Mouse (Mus musculus) mature B cell (primary cell): ENCODE results near the gene Ccn2.

Source experiments
- in situ Hi-C: fragments of 300-500 bp; cut with MboI; formaldehyde crosslinking; loops from 2 replicates; pipeline ENCODE4 v1.14.3; 2019

The Ccn2 gene

GRCm38 (mm10) chr10:24595250-24596002 is at the start of gene Ccn2:
Gene Ccn2 (plus strand): TSS chr10:24595442.
- in situ Hi-C loops = no loop called here

DNA sequence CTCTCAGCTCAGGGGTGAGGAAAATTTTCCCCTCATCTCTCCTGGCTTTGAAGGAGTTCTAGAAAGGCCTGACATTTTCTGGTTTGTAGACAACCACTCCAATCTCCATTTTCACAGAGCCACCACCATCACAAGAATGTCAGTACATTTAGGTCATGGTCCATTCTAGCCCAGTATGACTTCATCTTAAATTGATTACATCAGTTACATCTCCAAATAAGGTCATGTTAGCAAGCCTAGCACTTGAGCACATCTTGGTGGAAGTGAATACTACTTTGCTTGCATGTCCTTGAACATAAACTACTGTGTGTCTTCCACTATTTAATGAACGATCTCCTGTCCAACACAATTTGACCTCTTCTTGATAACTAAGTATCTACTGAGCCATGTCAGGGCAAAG is 42.4 kb upstream of the Ccn2 start:
- in situ Hi-C loops = no loop called here

GRCm38 (mm10) chr10:24554091-24554490 is 41.2 kb upstream of the Ccn2 start:
- in situ Hi-C loops = no loop called here

DNA sequence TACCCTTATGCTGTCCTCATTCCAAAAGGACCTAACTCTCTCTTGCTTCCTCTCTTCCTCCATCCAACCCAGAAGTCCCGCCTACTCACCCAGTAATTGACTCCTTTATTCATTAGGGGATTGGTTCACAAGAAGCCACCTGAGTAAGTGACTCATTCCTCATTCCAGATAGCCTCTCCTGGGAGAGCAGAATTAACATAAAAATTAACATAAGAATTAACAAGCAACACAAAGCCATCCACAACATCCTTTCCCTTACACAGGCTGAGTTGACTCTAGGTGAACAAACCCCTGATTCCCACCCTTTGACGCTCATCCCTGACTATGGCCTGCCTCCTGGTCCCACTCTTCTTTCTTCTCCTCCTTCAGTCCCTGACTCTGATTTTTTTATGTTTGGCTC is 36.9 kb upstream of the Ccn2 start:
- in situ Hi-C loops = no loop called here

GRCm38 (mm10) chr10:24569691-24570420 is 25.4 kb upstream of the Ccn2 start:
- in situ Hi-C loops = no loop called here

- in situ Hi-C loops = no loop called here
These were observed 22.9 kb upstream of the Ccn2 start for GRCm38 (mm10) chr10:24572044-24572960.

GRCm38 (mm10) chr10:24573484-24573883 is 21.8 kb upstream of the Ccn2 start:
- in situ Hi-C loops = no loop called here

DNA sequence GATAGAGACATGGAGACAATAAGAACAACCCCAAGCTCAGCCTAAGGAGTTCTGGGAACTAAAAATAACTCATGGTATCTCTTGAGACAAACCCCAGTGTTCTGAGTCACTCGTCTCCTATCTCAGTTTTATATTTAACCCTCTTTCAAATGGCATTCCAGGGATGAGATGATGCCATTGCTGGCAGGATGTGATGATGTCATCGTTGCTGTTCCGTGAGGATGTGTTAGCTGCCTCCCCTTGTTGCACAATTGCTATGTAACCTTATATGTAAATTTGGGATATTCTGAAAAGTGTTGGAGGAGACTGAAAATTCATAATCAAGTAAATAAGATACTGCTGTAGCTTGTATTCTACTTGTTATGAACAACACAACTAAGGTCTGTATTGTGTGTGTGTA is 14.2 kb upstream of the Ccn2 start:
- in situ Hi-C loops = no loop called here

GRCm38 (mm10) chr10:24588824-24589223 is 6.4 kb upstream of the Ccn2 start:
- in situ Hi-C loops = no loop called here

GRCm38 (mm10) chr10:24589238-24589637 is 6.0 kb upstream of the Ccn2 start:
- in situ Hi-C loops = no loop called here

GRCm38 (mm10) chr10:24590546-24590945 is 4.7 kb upstream of the Ccn2 start:
- in situ Hi-C loops = no loop called here

GRCm38 (mm10) chr10:24591136-24591535 is 4.1 kb upstream of the Ccn2 start:
- in situ Hi-C loops = no loop called here

DNA sequence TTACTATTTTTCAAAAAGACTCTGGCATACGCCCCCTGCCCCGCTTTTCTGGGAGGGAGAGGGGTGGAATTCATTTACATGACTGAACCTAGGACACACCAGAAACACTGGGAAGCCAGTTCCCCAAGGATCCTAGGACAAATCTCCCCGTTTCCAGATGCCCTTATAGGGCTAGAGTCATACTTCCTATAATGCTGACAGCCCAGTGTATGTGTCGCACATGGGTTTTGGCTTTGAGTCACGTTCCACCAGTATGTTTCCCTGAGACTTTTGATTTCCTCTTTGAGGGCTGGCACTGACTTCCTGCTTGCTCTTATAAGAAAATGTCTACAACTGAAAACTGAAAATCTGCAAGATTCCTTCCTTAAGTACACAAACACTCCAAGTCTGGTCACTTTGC is 3.5 kb upstream of the Ccn2 start:
- in situ Hi-C loops = no loop called here

DNA sequence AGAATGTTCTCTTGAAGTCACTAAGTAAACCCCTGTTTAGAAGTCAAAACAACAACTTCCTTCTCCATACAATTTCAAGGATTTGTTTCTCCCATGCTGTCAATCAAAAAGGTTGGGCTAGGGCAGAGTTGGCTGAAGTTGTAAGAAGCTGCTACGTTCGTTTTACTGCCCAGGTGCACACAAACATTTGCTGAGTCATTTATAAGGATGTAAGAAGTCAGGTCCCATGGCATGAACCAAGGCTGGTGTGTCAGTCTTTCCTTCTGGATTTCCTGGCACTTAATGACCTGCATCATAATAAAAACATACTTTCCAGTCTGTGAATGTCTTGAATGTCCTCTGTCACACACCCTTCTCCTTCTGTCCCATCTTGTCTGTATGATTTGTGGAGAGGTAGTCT is 2.9 kb upstream of the Ccn2 start:
- in situ Hi-C loops = no loop called here

GRCm38 (mm10) chr10:24592969-24593368 is 2.3 kb upstream of the Ccn2 start:
- in situ Hi-C loops = no loop called here

DNA sequence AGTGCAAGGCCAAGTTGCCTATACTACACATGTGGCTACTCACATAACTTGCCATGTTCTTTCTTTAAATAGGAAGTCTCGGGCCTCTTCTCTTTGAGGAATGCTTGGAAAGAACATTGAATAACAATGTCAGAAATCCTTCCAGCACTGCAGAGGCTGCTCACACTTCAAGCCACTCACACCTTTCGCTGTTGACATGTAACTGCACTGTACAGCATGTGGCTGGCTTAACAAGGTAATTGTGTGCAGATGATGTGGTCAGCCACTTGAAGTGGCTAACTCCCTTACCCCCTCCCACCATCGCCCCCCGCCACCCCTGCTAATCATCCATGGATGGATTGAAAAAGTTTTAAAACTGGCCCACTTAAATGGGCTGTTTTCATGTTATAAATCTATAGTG is 1.7 kb upstream of the Ccn2 start:
- in situ Hi-C loops = no loop called here

DNA sequence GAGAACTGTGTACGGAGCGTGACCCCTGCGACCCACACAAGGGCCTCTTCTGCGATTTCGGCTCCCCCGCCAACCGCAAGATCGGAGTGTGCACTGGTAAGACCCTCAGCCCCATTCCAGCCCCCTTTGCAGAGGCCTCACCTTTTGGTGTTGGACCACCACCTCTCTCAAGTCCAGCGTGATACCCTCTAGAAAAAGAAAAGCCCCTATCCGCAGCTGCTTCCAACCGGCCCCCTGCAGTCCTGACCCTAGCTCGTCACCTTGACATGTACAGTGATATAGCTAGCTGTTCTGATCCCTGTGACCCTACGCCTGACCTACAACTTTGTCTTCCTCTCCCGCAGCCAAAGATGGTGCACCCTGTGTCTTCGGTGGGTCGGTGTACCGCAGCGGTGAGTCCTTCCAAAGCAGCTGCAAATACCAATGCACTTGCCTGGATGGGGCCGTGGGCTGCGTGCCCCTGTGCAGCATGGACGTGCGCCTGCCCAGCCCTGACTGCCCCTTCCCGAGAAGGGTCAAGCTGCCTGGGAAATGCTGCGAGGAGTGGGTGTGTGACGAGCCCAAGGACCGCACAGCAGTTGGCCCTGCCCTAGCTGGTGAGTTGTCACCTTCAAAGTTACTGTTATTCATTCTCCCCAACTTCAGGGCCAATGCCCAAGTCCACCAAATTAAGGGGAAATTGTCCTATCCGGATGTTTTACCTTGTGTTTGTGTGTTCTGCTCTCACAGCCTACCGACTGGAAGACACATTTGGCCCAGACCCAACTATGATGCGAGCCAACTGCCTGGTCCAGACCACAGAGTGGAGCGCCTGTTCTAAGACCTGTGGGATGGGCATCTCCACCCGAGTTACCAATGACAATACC is 994 bp downstream of the Ccn2 start:
- in situ Hi-C loops = no loop called here

DNA sequence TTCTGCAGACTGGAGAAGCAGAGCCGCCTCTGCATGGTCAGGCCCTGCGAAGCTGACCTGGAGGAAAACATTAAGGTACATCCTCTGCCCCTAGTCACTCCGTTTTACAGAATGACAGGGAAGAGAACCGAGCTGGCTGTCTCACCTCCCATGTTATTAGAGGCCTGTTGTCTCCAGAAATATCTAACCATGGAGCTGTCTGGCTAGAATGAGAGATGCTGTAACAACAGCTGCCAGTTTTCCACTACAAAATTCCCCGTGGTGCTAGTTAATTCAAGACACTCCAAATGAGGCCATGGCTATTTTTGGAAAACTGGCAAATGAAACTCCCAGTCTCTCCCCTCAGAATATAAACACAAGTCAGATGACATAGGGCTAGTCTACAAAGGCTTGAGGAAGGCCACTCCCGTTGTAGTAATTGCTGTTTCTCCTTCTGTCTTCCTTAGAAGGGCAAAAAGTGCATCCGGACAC is 1.7 kb downstream of the Ccn2 start:
- in situ Hi-C loops = no loop called here

GRCm38 (mm10) chr10:24597789-24598188 is 2.5 kb downstream of the Ccn2 start:
- in situ Hi-C loops = no loop called here

- in situ Hi-C loops = no loop called here
These were observed 3.5 kb downstream of the Ccn2 start for GRCm38 (mm10) chr10:24598693-24599092.

- in situ Hi-C loops = loop anchor here (25.0 kb wide), 1 partner anchor 813 kb away; the partner anchor contains the start of genes Rps12 and Slc18b1
These were observed 4.6 kb downstream of the Ccn2 start for GRCm38 (mm10) chr10:24599802-24600201.
